Mouse (Mus musculus) heart, postnatal 25 days (tissue): ENCODE results near the gene Ccdc190. TPM values are rescaled to one million over a fixed set of nuclear protein-coding genes. Genes with fewer than 3 reads are reported as not detected.

ENCODE experiments used
- DNase-seq: peaks from one replicate; pipeline ENCODE4 v3.0.0; 2022; ENCODE audit warnings: low spot score
- intact Hi-C: fragments of 180-260 bp; cut with DNase I; formaldehyde crosslinking; loops from one replicate; pipeline ENCODE4 v1.15.1; 2025
- total RNA-seq, 2 experiments: library from RNA; stranded (reverse); gene quantifications; 2 replicates each; pipeline ENCODE4 v1.2.3; 2021

Gene Ccdc190
- total RNA-seq = under 1 TPM; 0.13 to 0.20 TPM

DNA sequence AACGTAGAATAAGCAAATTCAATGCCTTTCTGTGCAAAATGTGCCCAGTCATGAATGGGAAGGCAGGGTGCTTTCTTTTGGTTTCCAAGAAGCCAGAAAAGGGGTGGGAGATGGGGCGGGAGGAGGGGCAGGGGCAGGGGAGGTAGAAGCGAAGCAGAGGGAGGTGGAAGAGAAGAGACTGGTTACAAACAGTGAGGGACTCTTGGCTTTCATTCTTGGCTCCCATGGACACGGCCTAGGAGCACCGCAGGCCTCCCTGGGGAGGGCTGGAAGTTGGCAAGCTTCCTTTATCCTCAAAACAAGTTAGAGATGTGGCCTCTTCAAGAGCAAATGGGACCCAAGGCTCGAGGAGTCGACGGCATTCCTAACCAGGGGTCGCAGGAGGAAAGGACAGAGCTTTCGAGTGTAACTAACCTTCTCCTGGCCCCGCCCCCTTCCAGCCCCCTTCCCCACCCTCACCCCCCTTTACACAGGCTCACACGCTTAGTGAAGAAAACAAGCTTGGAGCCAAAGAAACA is at the start of gene Ccdc190:
Ccdc190 (plus strand) TSS at position 195 of the 518 bp plus-strand sequence.
- intact Hi-C loops = no loop called here
- DNase-seq = no peak

GRCm38 (mm10) chr1:169879060-169879459 is 49.4 kb upstream of the Ccdc190 start:
- DNase-seq = no peak
- intact Hi-C loops = no loop called here

DNA sequence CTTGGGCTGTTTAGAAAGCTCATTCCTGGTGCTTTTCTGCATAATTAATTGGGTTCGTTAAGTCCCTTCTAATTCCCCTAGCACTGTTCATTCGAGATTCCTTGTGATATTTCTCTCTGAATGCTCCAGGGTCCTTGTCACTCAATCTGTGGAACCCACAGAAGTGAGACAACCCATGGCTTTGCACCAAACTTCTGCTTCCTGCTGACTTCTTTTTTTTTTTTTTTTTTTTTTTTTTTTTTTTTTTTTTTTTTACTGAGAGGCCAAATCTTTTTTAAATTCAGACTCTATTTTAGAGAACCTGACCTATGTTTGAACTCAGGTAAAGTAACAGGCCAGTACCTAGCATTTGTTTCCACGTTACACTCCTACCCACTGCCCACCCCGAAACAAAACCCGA is 48.3 kb upstream of the Ccdc190 start:
- intact Hi-C loops = no loop called here
- DNase-seq = no peak

- no peak for DNase-seq
- intact Hi-C loops = no loop called here
Observed at GRCm38 (mm10) chr1:169883081-169883565, 45.3 kb upstream of the Ccdc190 start.

- intact Hi-C loops = no loop called here
- DNase-seq = no peak
Observed at GRCm38 (mm10) chr1:169889250-169889649, 39.2 kb upstream of the Ccdc190 start.

DNA sequence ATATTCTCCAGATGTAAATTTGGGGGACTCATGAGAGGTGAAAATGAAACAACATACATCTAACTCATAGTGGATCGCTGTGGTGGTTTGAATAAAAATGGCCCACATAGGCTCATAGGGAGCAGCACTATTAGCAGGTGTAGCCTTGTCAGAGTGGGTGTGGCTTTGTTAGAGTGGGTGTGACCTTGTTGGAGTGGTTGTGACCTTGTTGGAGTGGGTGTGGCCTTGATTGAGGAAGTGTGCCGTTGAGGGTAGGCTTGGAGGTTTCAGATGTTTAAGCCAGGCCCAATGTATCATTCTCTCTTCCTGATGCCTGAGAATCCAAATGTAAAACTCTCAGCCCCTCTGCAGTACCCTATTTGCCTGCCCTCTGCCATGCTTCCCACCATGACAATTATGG is 34.5 kb upstream of the Ccdc190 start:
- intact Hi-C loops = no loop called here
- no peak for DNase-seq

- intact Hi-C loops = no loop called here
Observed at GRCm38 (mm10) chr1:169895686-169896085, 32.8 kb upstream of the Ccdc190 start.

DNA sequence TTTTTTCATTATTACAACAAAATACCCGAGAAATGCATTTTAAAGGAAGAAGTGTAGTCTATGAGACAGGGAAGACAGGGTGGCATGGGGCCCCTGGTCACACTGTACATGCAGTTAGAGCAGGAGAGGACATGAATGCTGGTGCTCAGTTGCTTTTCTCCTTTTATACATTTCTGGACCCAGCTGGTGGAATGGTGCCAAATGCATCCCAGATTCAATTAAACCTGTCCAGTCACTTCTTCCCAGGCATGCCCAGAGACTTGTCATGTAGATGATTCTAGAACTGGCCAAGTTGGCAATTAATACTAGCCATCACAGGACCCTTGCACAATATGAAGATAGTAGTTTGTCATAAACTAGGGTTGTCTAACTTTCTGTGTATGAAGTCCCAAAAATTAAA is 30.5 kb upstream of the Ccdc190 start:
- no peak for DNase-seq
- intact Hi-C loops = no loop called here

More at GRCm38 (mm10) chr1:169895686-169896085, 32.8 kb upstream of the Ccdc190 start:
- DNase-seq = no peak

DNA sequence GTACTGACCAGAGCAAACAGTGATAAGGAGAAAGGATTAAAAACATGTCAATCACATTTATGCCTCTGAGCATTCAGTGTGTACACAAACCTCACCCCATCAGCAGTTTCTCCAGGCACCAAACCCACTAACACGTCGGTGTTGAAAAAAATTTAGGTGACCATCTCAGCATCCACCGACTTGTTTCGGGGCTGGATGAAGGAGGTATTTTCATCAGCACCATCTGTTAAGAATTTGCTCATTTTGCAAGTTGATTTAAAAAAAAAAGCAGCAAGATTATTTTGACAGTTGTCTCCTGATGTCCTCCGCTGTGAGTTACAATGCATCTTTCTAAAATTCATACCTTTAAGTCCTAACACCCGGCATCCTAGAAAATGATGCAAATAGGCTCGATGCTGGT is 29.8 kb upstream of the Ccdc190 start:
- intact Hi-C loops = no loop called here
- no peak for DNase-seq

DNA sequence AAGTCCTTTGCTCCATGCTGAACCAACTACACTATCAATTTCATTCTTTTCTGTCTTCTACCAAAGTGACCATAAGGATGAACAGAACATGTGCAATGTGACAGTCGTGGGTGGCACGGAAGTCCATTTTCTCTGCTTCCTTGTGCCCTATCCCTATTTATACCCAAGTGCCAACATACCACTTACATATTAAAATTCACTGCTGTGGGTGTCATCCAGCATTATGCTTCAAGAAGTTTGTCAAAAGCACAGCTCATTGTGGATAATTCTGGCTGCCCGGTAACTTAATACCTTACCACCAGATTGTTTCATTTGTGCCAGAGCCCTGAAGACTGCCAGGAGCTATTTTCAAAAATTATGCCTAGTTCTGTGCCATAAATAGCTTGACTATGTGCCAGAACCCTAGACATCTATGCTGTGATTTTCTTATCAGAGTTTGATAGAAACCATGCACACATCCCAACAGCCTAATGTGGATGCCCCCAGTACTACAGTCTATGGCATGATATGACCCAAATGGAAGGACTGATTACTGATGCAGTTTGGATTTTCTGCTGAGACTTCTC is 27.6 kb upstream of the Ccdc190 start:
- intact Hi-C loops = no loop called here
- DNase-seq = no peak

GRCm38 (mm10) chr1:169909163-169909562 is 19.3 kb upstream of the Ccdc190 start:
- intact Hi-C loops = no loop called here
- no peak for DNase-seq

GRCm38 (mm10) chr1:169909659-169910058 is 18.8 kb upstream of the Ccdc190 start:
- no peak for DNase-seq
- intact Hi-C loops = no loop called here

DNA sequence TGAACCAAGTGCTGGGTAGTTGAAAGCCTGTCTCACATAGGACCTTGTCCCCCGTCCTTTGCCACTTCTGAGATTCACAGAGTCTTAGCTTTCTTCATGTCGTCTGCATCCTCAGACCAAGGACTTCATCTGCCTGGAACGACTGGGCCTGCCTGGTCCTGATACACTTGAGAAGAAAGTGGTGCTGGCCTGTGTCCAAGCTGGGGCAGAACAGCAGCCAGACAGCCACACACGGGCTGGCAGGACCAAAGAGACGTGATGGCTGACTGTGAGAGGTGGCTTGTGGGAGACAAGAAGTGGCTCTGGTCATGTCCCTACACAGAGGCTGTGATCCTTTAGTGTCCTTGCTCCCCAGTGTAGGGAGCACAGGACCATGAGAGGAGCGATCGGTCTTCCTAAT is 17.7 kb upstream of the Ccdc190 start:
- DNase-seq = no peak
- intact Hi-C loops = no loop called here

GRCm38 (mm10) chr1:169911526-169911925 is 16.9 kb upstream of the Ccdc190 start:
- intact Hi-C loops = no loop called here
- DNase-seq = no peak

DNA sequence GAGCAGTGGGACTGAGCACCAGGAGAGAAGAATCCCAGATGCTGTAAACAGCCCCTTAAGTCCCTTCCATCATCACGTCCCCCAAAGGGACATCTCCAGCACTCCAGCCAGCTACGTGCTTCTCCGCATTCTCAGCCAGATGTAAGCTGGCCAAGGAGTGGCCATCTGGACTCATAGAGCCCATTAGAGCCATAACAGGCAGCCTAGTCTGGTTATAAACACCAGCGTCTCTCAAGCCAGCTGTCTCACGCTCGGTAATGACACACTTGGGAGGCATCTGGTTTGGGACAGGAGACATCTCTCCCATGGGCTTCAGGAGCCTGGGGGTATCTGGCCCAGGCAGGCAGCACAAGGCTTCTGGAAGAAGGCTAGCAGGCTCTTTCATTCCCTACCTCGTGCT is 11.8 kb upstream of the Ccdc190 start:
- DNase-seq = no peak
- intact Hi-C loops = loop anchor here (1.0 to 5.0 kb wide), 3 partner anchors 169 to 384 kb away; partner anchors contain the start of genes Nuf2 and Rgs4

- intact Hi-C loops = loop anchor here (5.0 kb wide), 2 partner anchors 170 to 385 kb away; partner anchors contain the start of genes Nuf2 and Rgs4
- DNase-seq = no peak
Observed at GRCm38 (mm10) chr1:169917115-169917796, 11.2 kb upstream of the Ccdc190 start.

- intact Hi-C loops = loop anchor here (5.0 kb wide), 2 partner anchors 171 to 386 kb away; partner anchors contain the start of genes Nuf2 and Rgs4
- no peak for DNase-seq
Observed at GRCm38 (mm10) chr1:169917998-169918397, 10.4 kb upstream of the Ccdc190 start.

DNA sequence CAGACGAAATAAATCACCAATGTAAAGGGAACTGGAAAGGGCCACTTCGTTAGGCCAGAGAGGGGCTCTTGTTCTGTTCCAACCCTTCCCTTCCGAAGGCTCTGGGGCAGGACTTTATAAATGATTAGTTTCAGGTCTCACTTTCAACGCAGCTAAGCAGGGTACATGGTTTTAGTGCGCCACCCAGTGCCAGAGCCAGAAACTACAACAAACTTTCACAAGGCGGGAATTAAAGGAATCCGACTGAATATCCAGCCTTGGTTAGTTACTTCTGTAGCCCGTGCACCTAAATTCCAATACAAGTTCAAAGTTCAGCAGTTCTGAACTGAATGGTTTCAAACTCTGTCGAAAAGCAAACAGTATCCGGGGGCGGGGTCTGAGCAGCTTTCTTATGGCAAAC is 9.2 kb upstream of the Ccdc190 start:
- intact Hi-C loops = loop anchor here (1.0 to 5.0 kb wide), 3 partner anchors 172 to 387 kb away; partner anchors contain the start of genes Nuf2 and Rgs4

GRCm38 (mm10) chr1:169921710-169922211 is 6.7 kb upstream of the Ccdc190 start:
- DNase-seq = no peak
- intact Hi-C loops = no loop called here

More for the DNA sequence above, 9.2 kb upstream of the Ccdc190 start:
- no peak for DNase-seq

DNA sequence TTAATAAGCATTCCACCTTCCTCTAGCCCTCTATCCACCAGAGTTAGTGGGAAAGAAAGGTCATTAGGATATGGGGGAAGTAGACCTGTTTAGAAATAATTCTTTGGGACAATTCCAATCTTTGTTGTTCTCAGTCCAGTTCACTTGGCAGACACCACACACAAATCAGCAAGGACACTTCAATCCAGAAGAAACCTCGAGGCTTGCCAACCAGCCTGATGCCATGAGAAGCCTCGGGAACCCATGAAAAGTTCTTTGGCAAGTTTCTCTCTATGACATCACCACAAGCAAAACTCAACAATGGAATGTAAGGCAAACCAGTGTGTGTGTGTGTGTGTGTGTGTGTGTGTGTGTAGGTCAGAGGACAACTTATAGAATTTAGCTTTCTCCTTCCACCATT is 3.9 kb upstream of the Ccdc190 start:
- DNase-seq = no peak
- intact Hi-C loops = no loop called here
